Mouse (Mus musculus) retina, embryonic 14.5 days (tissue): ENCODE data around the gene BC051019.

Source experiments
- DNase-seq: peaks from one replicate; pipeline ENCODE4 v3.0.0-alpha.2; 2015; ENCODE audit warnings: low spot score

The BC051019 gene

GRCm38 (mm10) chr7:109708961-109709382 lies 14.7 kb downstream of the BC051019 start:
- no peak for DNase-seq

DNA sequence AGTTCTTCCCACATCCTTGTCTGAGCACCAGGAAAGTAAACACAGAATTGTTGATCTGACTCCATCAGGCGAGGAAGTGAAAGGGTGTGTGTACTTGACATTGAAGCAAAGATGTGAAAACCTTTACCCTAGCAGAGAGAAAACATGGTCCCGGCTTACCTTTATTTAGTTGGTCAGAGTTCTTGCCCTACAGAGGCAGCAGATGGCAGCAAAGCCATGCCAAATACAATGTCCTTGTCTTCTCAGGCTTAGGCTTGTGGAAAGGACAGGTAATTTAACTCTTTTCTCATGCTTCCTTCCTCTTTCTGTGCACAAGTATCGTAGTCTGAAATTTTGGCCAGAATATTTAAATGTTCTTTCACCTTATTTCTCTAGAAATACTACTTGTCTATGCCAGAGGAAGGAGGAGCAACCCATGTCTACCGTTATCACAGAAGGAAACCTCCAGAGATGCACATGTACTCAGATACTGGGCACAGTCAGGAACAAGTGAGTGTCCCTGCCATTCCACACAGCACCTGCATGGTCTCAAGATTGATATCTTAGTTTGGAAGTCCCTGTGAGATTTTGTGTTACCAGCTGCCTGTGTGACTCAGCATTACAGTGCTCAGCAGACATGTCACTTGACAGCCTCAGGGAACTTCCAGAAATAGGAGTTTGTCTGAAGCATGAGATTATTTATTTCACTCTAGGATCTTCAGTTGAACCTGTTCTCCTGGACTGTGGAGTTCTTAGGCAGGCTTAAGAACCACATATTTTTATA lies 16.4 kb downstream of the BC051019 start:
- DNase-seq, result peak; percentile 75

DNA sequence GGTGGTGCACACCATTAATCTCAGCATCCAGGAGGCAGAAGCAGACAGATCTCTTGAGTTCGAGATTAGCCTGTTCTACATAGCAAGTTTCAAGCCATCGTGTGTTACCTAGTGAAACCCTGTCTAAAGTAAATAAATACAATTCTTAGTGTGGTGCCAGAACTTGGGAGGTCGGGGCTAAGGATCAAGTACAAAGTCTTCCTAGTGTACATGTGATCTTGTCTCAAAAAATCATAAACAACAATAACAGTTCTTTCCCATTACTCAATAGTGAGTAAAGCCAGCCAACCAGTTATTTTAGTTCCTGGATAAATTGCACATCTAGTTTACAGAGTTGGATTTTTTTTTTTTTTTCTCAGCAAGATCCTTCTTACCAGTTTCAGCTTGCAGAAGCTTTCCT lies 19.2 kb downstream of the BC051019 start:
- DNase-seq, result no peak

DNA sequence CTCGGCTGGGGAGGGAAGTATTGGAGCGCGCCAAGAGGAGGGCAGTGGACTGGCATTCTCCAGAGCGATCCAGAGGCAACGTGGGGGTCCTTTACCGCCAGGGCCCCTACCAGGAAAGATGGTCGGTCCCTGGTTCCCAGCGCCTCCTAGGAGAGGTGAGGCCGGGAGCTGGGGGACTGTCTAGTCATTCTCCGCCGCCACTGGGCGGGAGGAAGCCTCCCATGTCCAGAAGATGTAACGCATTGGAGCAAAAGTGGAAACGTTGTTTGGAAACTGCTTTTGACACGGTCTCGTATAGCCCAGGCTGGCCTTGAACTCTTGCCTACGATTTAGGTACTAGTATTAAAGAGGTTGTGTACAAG lies 19.7 kb downstream of the BC051019 start:
- no peak for DNase-seq

DNA sequence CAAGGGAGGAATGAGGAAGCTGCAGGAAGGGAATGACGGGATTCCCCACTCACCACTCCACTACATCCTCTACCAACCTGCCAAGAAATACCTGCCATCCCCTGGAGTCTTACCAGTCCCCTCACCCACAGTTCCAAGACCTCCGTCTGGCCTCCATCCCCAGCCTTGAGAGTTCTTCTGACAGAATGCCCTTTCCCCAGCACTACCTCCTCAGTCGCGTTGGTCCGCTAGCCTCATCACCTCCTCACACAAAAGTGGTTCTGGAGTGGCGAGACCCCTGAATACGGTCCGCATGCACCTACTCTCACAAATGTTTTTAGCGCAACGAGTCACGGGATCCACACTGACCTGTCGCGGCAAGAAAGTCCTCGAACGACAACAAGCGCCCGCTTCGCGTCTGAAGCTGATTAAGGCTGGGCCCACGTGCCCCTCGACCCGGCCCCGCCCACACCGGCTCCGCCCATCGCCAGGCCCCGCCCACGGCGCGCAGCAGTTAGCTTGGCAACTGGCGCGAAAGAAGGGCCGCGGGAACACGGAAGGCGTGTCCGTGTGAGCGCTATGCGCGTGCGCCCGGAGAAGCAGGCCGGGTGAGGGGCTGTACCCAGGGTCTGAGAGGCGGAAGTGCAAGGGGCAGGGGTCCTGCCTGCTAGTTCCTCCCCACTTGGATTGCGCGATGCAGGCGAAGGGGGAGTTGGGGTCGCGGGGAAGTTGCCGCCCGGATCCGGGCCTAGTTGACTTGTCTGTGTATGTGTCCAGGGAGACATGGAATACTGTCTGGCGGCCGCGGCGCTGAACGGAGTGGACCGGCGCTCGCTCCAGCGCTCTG lies 20.2 kb downstream of the BC051019 start, which contains the start of the genes St5 and Akip1:
St5 (minus strand) TSS at position 416 of the 826 bp plus-strand sequence.
Akip1 (plus strand) TSS at position 501 of the 826 bp plus-strand sequence.
- peak; percentile 96 for DNase-seq

GRCm38 (mm10) chr7:109702721-109703120 lies 20.9 kb downstream of the BC051019 start:
- DNase-seq, result no peak

DNA sequence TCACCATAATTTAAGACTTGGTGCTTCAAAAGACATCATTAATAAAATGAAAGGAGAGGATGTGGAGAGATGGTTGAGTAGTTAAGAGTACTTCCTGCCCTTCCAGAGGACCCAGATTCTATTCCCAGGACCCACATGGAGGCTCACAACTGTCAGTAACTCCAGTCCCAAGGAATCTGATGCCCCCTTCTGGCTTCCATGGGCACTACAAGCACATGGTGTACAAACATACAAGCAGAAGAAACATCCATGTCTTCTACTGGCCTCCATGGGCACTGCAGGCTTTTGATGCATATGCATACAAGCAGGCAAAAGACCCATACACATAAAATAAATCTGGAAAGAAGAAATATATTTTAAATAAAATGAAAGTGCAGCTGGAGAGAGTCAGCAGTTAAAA lies 23.4 kb downstream of the BC051019 start:
- no peak for DNase-seq

DNA sequence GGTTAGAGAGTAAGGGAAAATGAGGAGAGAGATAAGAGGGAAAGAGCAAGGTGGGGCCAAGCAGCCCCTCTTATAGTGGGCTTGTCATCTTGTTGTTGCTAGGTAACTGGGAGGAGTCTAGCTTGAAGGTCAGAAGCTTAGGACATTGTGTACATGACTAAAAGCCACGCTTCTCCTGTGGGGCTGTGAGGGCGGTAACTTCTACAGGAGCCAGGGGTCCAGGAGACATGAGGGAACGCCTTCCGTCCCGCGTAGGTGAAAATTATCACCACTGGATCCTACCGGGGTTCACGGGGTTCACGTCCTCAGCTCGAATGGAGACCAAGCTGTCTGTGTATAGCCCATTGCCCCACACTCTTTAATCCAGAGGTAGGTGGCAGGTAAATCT lies 28.3 kb downstream of the BC051019 start:
- no peak for DNase-seq

DNA sequence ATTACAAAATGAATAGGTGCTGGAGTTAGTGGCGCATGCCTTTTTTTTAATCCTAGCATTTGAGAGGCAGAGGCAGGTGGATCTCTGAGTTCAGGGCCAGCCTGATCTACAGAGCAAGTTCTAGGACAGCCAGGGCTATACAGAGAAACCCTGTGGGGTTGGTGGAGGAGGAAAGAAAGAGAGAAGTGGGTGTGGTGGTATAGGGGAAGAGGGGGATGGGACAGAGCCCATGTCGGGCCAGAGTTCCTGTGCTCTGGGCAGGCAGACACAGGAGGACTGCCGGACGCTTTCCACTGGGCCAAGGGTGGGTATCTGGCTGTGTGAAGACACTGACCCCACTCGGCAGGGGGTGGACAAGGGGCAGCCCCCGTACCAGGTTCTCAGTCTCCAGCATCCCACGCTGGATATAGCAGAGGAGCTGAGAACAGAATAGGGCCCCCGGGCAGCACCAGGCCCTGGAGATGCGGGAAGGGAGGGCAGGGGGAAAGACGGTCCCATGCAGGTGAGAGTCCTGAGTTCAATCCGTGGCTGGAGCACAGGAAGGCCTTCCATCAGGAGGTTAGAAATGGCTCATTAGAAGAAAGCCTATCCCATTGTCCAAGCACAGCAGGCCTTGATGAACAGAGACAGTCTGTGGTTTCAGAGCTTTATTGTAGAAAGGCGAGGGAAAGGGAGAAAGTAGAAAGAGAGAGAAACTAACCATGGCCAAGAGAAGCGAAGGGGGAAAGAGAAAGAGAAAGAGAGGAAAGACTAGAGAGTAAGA lies 28.9 kb downstream of the BC051019 start:
- no peak for DNase-seq

DNA sequence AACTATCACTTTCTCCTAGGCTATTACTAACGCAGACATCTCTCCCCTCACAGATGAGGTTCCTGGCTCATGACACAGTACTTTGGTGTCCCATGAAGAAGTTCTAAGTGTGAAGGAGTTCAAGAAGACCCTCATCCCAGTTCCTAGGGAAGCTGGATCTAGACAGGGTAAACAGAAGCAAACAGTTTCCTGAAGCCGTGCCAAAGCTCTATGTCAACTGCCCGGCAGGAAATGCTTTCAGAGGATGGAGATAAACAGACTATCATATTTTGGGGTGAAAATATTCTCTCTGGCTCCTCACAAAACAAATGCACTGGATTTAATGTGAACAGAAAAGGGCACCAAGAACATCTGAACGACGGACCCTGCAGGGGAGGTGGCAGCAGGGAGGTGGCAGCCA lies 32.7 kb downstream of the BC051019 start:
- no peak for DNase-seq

DNA sequence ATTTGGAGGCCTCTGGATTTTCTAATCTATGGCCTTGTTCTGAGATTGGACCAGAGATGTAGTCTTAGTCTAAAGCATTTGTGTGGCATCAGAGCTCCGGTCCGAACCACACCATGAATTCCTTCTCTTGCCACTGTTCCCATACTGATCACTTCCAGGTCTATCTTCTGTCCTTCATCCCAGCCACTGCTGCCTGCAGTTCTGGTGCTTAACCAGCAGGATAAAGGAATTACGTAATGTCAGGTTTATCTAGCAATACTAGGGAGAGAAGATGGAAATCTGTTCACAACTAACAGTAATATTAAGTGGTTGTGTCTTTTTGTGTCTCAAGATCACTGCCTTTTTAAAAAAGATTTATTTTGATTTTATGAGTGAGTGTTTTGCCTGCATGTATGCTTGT lies 33.5 kb downstream of the BC051019 start:
- no peak for DNase-seq

- no peak for DNase-seq
These were observed 37.0 kb downstream of the BC051019 start for GRCm38 (mm10) chr7:109686585-109687128.

DNA sequence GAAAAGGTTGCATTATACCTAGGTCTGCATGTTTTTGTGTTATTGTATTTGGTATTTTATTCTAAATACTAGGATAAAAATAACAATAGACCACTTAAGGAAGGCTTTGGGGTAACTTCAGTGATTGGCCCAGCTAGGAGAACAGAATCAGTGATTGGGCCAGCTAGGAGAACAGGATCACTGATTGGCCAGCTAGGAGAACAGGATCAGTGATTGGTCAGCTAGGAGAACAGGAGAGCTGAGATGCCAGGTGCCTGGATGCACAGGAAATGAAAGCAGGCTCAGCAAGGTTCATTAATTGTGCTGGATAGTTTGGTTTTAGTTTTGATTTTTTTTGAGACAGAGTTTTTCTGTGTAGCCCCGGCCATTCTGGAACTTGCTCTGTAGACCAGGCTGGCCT lies 42.8 kb downstream of the BC051019 start:
- no peak for DNase-seq

DNA sequence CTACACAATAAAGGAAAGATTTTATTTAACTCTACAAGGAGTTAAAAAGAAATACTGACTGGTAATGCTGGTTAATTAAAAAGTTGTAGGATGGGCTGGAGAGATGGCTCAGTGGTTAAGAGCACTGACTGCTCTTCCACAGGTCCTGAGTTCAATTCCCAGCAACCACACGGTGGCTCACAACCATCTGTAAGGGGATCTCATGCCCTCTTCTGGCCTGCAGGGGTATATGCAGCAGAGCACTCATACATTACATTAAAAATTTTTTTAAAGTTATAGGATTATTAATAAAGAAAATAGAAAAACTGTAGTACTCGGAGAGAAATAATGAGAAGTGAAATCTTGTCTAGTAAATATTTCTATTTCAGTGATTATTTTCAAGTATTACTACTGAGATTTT lies 43.4 kb downstream of the BC051019 start:
- no peak for DNase-seq

GRCm38 (mm10) chr7:109674944-109675628 lies 48.6 kb downstream of the BC051019 start:
- no peak for DNase-seq

GRCm38 (mm10) chr7:109671581-109672471 lies 51.8 kb downstream of the BC051019 start:
- peak; percentile 70 for DNase-seq

DNA sequence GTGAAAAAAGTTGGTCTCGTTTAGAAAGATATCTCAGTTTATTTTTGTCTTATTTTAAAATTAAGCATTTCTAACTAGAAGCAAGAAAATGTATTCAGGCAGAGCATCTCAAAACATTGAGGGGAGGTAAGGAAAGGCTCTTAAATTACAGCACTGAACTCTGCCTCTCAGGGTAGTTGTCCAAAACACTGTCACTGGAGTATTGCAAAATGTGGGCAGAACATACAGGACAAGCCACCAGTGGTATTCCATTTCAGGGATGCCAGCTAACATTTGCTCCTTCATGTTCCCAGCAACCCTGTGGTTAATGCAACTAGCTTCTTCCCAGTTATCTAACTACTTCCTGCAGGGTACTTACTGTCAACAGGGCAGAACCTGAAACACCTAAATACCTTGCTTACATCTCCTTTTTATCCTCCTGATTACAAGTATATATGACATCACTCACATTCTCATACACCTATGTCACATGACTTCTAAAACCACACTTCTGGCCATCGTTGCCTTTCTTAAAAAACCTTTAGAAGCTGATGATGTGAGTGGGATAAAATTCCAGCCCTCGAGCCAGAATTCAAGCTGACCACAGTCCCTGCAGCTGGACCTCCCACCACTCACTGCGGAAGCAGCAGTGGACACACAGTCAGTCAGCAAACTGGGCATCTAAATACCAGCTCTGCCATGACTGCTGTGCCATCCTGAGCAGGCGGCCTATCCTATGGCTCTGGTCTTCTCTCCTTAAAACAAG lies 54.1 kb downstream of the BC051019 start:
- DNase-seq, result no peak

- no peak for DNase-seq
These were observed 57.0 kb downstream of the BC051019 start for GRCm38 (mm10) chr7:109666664-109667063.

GRCm38 (mm10) chr7:109662626-109663025 lies 61.0 kb downstream of the BC051019 start:
- DNase-seq, result no peak
